Mouse (Mus musculus) brain, embryonic 14.5 days (tissue): ENCODE measurements at regions not wholly inside any gene's neighbourhood (a gene's known extent, or its start where the extent isn't known, plus 50 kb on each side); places are given as distances from the start of the nearest gene placed in this dataset.

Experiments
- CTCF ChIP-seq: fragments of 200-500 bp; IDR thresholded peaks from 2 replicates; pipeline ENCODE4 v1.5.1; 2012; ENCODE audit warnings: inconsistent platforms, mild to moderate bottlenecking, moderate library complexity, borderline replicate concordance; ENCODE audit not compliant: insufficient read depth, insufficient read length; ENCODE audit errors: extremely low read depth
- POLR2A ChIP-seq: fragments of 200-500 bp; IDR thresholded peaks from 2 replicates; pipeline ENCODE4 v1.6.1; 2012; ENCODE audit warnings: mild to moderate bottlenecking, inconsistent platforms, borderline replicate concordance; ENCODE audit not compliant: poor library complexity, insufficient read depth, insufficient read length, severe bottlenecking; ENCODE audit errors: extremely low read depth

GRCm38 (mm10) chr11:112298901-112299341, 483.1 kb upstream of the Sox9 start:
- no peak for TF ChIP-seq CTCF
- no peak for TF ChIP-seq POLR2A
